8 mouse cellular contexts compared by ENCODE assay signal in the genomic region with DNA sequence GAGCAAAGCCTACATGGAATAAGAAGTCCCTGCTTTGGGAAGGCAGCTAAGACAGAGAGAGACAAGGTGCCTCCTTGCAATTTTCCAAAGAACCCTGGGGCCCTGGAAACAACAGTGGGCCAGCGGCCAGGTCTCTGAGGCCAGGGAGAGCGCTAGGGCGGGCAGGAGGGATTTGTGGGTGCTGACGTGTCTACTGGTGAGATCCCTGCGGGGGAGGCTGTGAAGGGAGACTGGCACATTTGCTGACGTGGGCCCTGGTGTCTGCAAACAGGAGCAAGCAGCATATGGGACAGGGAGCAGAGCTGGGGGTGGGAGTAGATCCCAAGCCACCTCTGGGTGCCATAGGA. TPM values are rescaled to one million over a fixed set of nuclear protein-coding genes. Genes with fewer than 3 reads are reported as not detected.
DNase-seq lines count a peak whose midpoint lies in the region; ATAC-seq and TF ChIP-seq lines count a peak whose summit lies in the region.

No protein-coding gene starts in this region.

- H3K4me1 ChIP-seq in forebrain, embryonic 11.5 days (replicated peaks; ENCODE audit: control insufficient read depth, insufficient read depth, low read length): peaks cover 30% of the 10 kb centered on the region
- H3K4me1 ChIP-seq in forebrain, embryonic 16.5 days (replicated peaks; ENCODE audit: control insufficient read depth, insufficient read depth, low read length): peaks cover 14% of the 10 kb centered on the region
- H3K4me1 ChIP-seq in midbrain, embryonic 13.5 days (replicated peaks): peaks cover 38% of the 10 kb centered on the region
- peaks cover 3% of the 10 kb centered on the region; the same call in 1 of the 2 replicates for H3K4me1 ChIP-seq in midbrain, embryonic 16.5 days (ENCODE audit: control insufficient read depth, insufficient read depth, low read length)
- peaks cover 36% of the 10 kb centered on the region for H3K4me1 ChIP-seq in kidney, embryonic 15.5 days
- H3K4me1 ChIP-seq in stomach, postnatal 0 days (replicated peaks; ENCODE audit: control insufficient read depth, insufficient read depth): no peaks in the 10 kb centered on the region

- H3K4me2 ChIP-seq in forebrain, embryonic 11.5 days (ENCODE audit: low read depth, low read length, severe bottlenecking): peak overlapping the region; percentile 31; the same call in 1 of the 2 replicates
- no peak overlapping the region for H3K4me2 ChIP-seq in forebrain, embryonic 16.5 days (ENCODE audit: low read length)
- 0 out of 2 replicates have a peak overlapping the region, but pooled peaks have one; percentile 14 for H3K4me2 ChIP-seq in midbrain, embryonic 13.5 days (replicated peaks)
- H3K4me2 ChIP-seq in midbrain, embryonic 16.5 days (ENCODE audit: low read length): no peak overlapping the region
- peak overlapping the region; percentile 38 for H3K4me2 ChIP-seq in kidney, embryonic 15.5 days
- peak overlapping the region; percentile 27 for H3K4me2 ChIP-seq in stomach, postnatal 0 days (replicated peaks; ENCODE audit: low read depth)

- TF ChIP-seq CTCF in stomach, postnatal 0 days (IDR thresholded peaks at IDR 0.05; ENCODE audit: low read depth): no peak

- H3K36me3 ChIP-seq in forebrain, embryonic 11.5 days (ENCODE audit: control insufficient read depth, insufficient read depth, low read length): no peaks in the 10 kb centered on the region
- H3K36me3 ChIP-seq in forebrain, embryonic 16.5 days (ENCODE audit: control insufficient read depth, insufficient read depth): 0 out of 2 replicates have a peak, but pooled peaks cover 3% of the 10 kb centered on the region
- H3K36me3 ChIP-seq in midbrain, embryonic 13.5 days: peaks cover 41% of the 10 kb centered on the region
- H3K36me3 ChIP-seq in midbrain, embryonic 16.5 days (ENCODE audit: control insufficient read depth, insufficient read depth, low read length): peaks cover 13% of the 10 kb centered on the region
- peaks cover 20% of the 10 kb centered on the region for H3K36me3 ChIP-seq in kidney, embryonic 15.5 days
- no peaks in the 10 kb centered on the region for H3K36me3 ChIP-seq in stomach, postnatal 0 days (ENCODE audit: control insufficient read depth, insufficient read depth, low read length)

- no peak for TF ChIP-seq EP300 in stomach, postnatal 0 days (optimal IDR thresholded peaks at IDR 0.05)

- WGBS in forebrain, embryonic 11.5 days: 32% methylated on average over 6 of the region's 6 CpGs
- 28% methylated on average over 6 of the region's 6 CpGs for WGBS in forebrain, embryonic 16.5 days
- WGBS in midbrain, embryonic 13.5 days: 24% methylated on average over 6 of the region's 6 CpGs
- 40% methylated on average over 6 of the region's 6 CpGs for WGBS in midbrain, embryonic 16.5 days
- 46% methylated on average over 6 of the region's 6 CpGs for WGBS in kidney, embryonic 15.5 days
- 46% methylated on average over 6 of the region's 6 CpGs for WGBS in stomach, postnatal 0 days

- H3K9ac ChIP-seq in forebrain, embryonic 11.5 days (ENCODE audit: low read length): peak overlapping the region; percentile 37; the same call in 1 of the 2 replicates
- no peak overlapping the region for H3K9ac ChIP-seq in forebrain, embryonic 16.5 days (replicated peaks; ENCODE audit: low read depth, low read length)
- H3K9ac ChIP-seq in midbrain, embryonic 13.5 days (replicated peaks): peak overlapping the region; percentile 58; the same call in 1 of the 2 replicates
- no peak overlapping the region for H3K9ac ChIP-seq in midbrain, embryonic 16.5 days (ENCODE audit: low read depth, low read length)
- H3K9ac ChIP-seq in kidney, embryonic 15.5 days: no peak overlapping the region
- no peak overlapping the region for H3K9ac ChIP-seq in stomach, postnatal 0 days (ENCODE audit: low read length)

- H3K4me3 ChIP-seq in forebrain, embryonic 11.5 days (ENCODE audit: low read depth, low read length): no peak overlapping the region
- H3K4me3 ChIP-seq in forebrain, embryonic 16.5 days (replicated peaks; ENCODE audit: low read length): no peak overlapping the region
- no peak overlapping the region for H3K4me3 ChIP-seq in midbrain, embryonic 13.5 days (replicated peaks)
- no peak overlapping the region for H3K4me3 ChIP-seq in midbrain, embryonic 16.5 days (ENCODE audit: low read depth, low read length)
- no peak overlapping the region for H3K4me3 ChIP-seq in kidney, embryonic 15.5 days (replicated peaks)
- no peak overlapping the region for H3K4me3 ChIP-seq in stomach, postnatal 0 days (ENCODE audit: low read depth, low read length)

- H3K27me3 ChIP-seq in forebrain, embryonic 11.5 days (ENCODE audit: control insufficient read depth, insufficient read depth, low read length): no peaks in the 10 kb centered on the region; the same call in 1 of the 2 replicates
- no peaks in the 10 kb centered on the region for H3K27me3 ChIP-seq in forebrain, embryonic 16.5 days (replicated peaks; ENCODE audit: control insufficient read depth, insufficient read depth, low read length)
- peaks cover 3% of the 10 kb centered on the region; the same call in 1 of the 2 replicates for H3K27me3 ChIP-seq in midbrain, embryonic 13.5 days
- no peaks in the 10 kb centered on the region for H3K27me3 ChIP-seq in midbrain, embryonic 16.5 days (ENCODE audit: control insufficient read depth, insufficient read depth, low read depth, low read length)
- no peaks in the 10 kb centered on the region for H3K27me3 ChIP-seq in kidney, embryonic 15.5 days
- no peaks in the 10 kb centered on the region for H3K27me3 ChIP-seq in stomach, postnatal 0 days (ENCODE audit: control insufficient read depth, insufficient read depth, low read length)

- H3K27ac ChIP-seq in forebrain, embryonic 11.5 days (ENCODE audit: low read depth, low read length): 0 out of 2 replicates have a peak overlapping the region, but pooled peaks have one; percentile 18
- H3K27ac ChIP-seq in forebrain, embryonic 16.5 days (ENCODE audit: low read length): no peak overlapping the region
- no peak overlapping the region for H3K27ac ChIP-seq in midbrain, embryonic 13.5 days
- no peak overlapping the region for H3K27ac ChIP-seq in midbrain, embryonic 16.5 days (ENCODE audit: low read length)
- no peak overlapping the region for H3K27ac ChIP-seq in kidney, embryonic 15.5 days
- H3K27ac ChIP-seq in stomach, postnatal 0 days (replicated peaks): no peak overlapping the region

- DNase-seq in forebrain, embryonic 11.5 days (ENCODE audit: low spot score): no peak
- peak; percentile 48 for DNase-seq in stomach, postnatal 0 days (ENCODE audit: low spot score)
- no peak for DNase-seq in gastrocnemius, postnatal 4 days (ENCODE audit: low spot score in 2 of 2)
- no peak for DNase-seq in cerebellum, postnatal 36 days

- ATAC-seq in forebrain, embryonic 11.5 days (replicated peaks; ENCODE audit: low FRiP score): no peak
- no peak; the same call in 1 of the 2 replicates for ATAC-seq in forebrain, embryonic 16.5 days
- ATAC-seq in midbrain, embryonic 13.5 days: no peak
- no peak for ATAC-seq in midbrain, embryonic 16.5 days
- peak; percentile 6; the same call in 1 of the 2 replicates for ATAC-seq in kidney, embryonic 15.5 days (replicated peaks; ENCODE audit: low FRiP score)
- peak; percentile 63 for ATAC-seq in stomach, postnatal 0 days (ENCODE audit: low FRiP score, low TSS enrichment)

- no peaks in the 10 kb centered on the region for H3K9me3 ChIP-seq in forebrain, embryonic 11.5 days (ENCODE audit: control insufficient read depth, low read length)
- no peaks in the 10 kb centered on the region for H3K9me3 ChIP-seq in forebrain, embryonic 16.5 days (ENCODE audit: control insufficient read depth, low read length)
- no peaks in the 10 kb centered on the region for H3K9me3 ChIP-seq in midbrain, embryonic 13.5 days
- H3K9me3 ChIP-seq in midbrain, embryonic 16.5 days (replicated peaks; ENCODE audit: control insufficient read depth, low read length, poor library complexity, severe bottlenecking): no peaks in the 10 kb centered on the region
- no peaks in the 10 kb centered on the region for H3K9me3 ChIP-seq in kidney, embryonic 15.5 days (replicated peaks)
- no peaks in the 10 kb centered on the region for H3K9me3 ChIP-seq in stomach, postnatal 0 days (ENCODE audit: control insufficient read depth, low read length)

RNA-seq across cellular contexts. Expression of a gene that starts 31.0 kb away (rescaled TPM):
- polyA plus RNA-seq in forebrain, embryonic 11.5 days (2014; fragmentation: Nextera tagmentation; extraction: Ambion mirVana): 9.1 and 10.9 TPM in 2 replicates
- 4.7 and 6.2 TPM in 2 replicates for polyA plus RNA-seq in forebrain, embryonic 16.5 days (2015; fragmentation: Nextera tagmentation; extraction: Ambion mirVana)
- polyA plus RNA-seq in midbrain, embryonic 13.5 days (2015; fragmentation: Nextera tagmentation; extraction: Ambion mirVana): 9.0 and 10.3 TPM in 2 replicates
- polyA plus RNA-seq in midbrain, embryonic 16.5 days (2015; fragmentation: Nextera tagmentation; extraction: Ambion mirVana): 11.4 and 11.7 TPM in 2 replicates
- polyA plus RNA-seq in kidney, embryonic 15.5 days (2015; fragmentation: Nextera tagmentation; extraction: Ambion mirVana): 7.1 and 7.2 TPM in 2 replicates
- polyA plus RNA-seq in stomach, postnatal 0 days (2015; fragmentation: Nextera tagmentation; extraction: Ambion mirVana): 3.7 and 3.8 TPM in 2 replicates
- total RNA-seq in gastrocnemius, postnatal 4 days (2021): 10 to 100 TPM; 22.4 to 24.6 TPM

RNA-seq across cellular contexts. Expression of a gene that starts 44.2 kb away (rescaled TPM):
- 6.6 and 7.4 TPM in 2 replicates for polyA plus RNA-seq in forebrain, embryonic 11.5 days (2014; fragmentation: Nextera tagmentation; extraction: Ambion mirVana)
- 7.5 and 9.9 TPM in 2 replicates for polyA plus RNA-seq in forebrain, embryonic 16.5 days (2015; fragmentation: Nextera tagmentation; extraction: Ambion mirVana)
- 7.0 and 7.8 TPM in 2 replicates for polyA plus RNA-seq in midbrain, embryonic 13.5 days (2015; fragmentation: Nextera tagmentation; extraction: Ambion mirVana)
- polyA plus RNA-seq in midbrain, embryonic 16.5 days (2015; fragmentation: Nextera tagmentation; extraction: Ambion mirVana): 8.8 and 9.7 TPM in 2 replicates
- 15.4 and 18.4 TPM in 2 replicates for polyA plus RNA-seq in kidney, embryonic 15.5 days (2015; fragmentation: Nextera tagmentation; extraction: Ambion mirVana)
- polyA plus RNA-seq in stomach, postnatal 0 days (2015; fragmentation: Nextera tagmentation; extraction: Ambion mirVana): 3.1 and 3.2 TPM in 2 replicates
- total RNA-seq in gastrocnemius, postnatal 4 days (2021): 10 to 100 TPM; 10.4 to 11.7 TPM

Comparison
In these comparisons a context has a peak if more than half of its experiments do, and no peak if none do; other contexts are left out.
1. H3K4me2 ChIP-seq: peak in forebrain, embryonic 11.5 days (single experiment), midbrain, embryonic 13.5 days (single experiment), kidney, embryonic 15.5 days (single experiment) and stomach, postnatal 0 days (single experiment); none in forebrain, embryonic 16.5 days (single experiment) and midbrain, embryonic 16.5 days (single experiment).
2. H3K9ac ChIP-seq: peak in forebrain, embryonic 11.5 days (single experiment) and midbrain, embryonic 13.5 days (single experiment); none in forebrain, embryonic 16.5 days (single experiment), midbrain, embryonic 16.5 days (single experiment), kidney, embryonic 15.5 days (single experiment) and stomach, postnatal 0 days (single experiment).
3. ATAC-seq: peak in kidney, embryonic 15.5 days (single experiment) and stomach, postnatal 0 days (single experiment); none in forebrain, embryonic 11.5 days (single experiment), forebrain, embryonic 16.5 days (single experiment), midbrain, embryonic 13.5 days (single experiment) and midbrain, embryonic 16.5 days (single experiment).